Mouse (Mus musculus) forebrain, embryonic 16.5 days (tissue): ENCODE results near the gene Map7. TPM values are rescaled to one million over a fixed set of nuclear protein-coding genes. Genes with fewer than 3 reads are reported as not detected.

Source experiments
- ATAC-seq: fragments of 200-750 bp; cut with Nextera tagmentation; 2 replicates; pipeline ENCODE4 v1.8.0; 2017; ENCODE audit warnings: mild to moderate bottlenecking, moderate library complexity
- H3K27ac ChIP-seq: fragments of 300-500 bp; sonication (generic); 2 replicates; pipeline ENCODE4 v1.5.1; 2014; ENCODE audit warnings: low read length, control low read depth
- H3K27me3 ChIP-seq: fragments of 300-500 bp; sonication (generic); replicated peaks from 2 replicates; pipeline ENCODE4 v1.6.1; 2014; ENCODE audit warnings: low read length; ENCODE audit not compliant: control insufficient read depth, insufficient read depth
- H3K36me3 ChIP-seq: fragments of 300-500 bp; sonication (generic); 2 replicates; pipeline ENCODE4 v1.6.1; 2014; ENCODE audit not compliant: control insufficient read depth, insufficient read depth
- H3K4me1 ChIP-seq: fragments of 300-500 bp; sonication (generic); replicated peaks from 2 replicates; pipeline ENCODE4 v1.6.1; 2014; ENCODE audit warnings: low read length; ENCODE audit not compliant: control insufficient read depth, insufficient read depth
- H3K4me2 ChIP-seq: fragments of 300-500 bp; sonication (generic); 2 replicates; pipeline ENCODE4 v1.6.1; 2014; ENCODE audit warnings: mild to moderate bottlenecking, low read length, control low read depth
- H3K4me3 ChIP-seq: fragments of 300-500 bp; sonication (generic); replicated peaks from 2 replicates; pipeline ENCODE4 v1.5.1; 2014; ENCODE audit warnings: mild to moderate bottlenecking, low read length, control low read depth
- H3K9ac ChIP-seq: fragments of 300-500 bp; sonication (generic); replicated peaks from 2 replicates; pipeline ENCODE4 v1.6.1; 2014; ENCODE audit warnings: low read depth, low read length, control low read depth
- H3K9me3 ChIP-seq: fragments of 300-500 bp; sonication (generic); 2 replicates; pipeline ENCODE4 v1.6.1; 2016; ENCODE audit warnings: low read length; ENCODE audit not compliant: control insufficient read depth
- WGBS: fragments of 180-500 bp; shearing (Covaris S2); extraction: QIAGEN DNeasy Blood & Tissue Kit; methylation state at CpG from one replicate; pipeline ENCODE4 v1.1.7; 2014; 5-methylcytosine and 5-hydroxymethylcytosine counted together
- polyA plus RNA-seq: library from polyadenylated mRNA; unstranded; fragments of >200 nt; fragmentation: Nextera tagmentation; extraction: Ambion mirVana; gene quantifications from 2 replicates; pipeline ENCODE4 v1.2.1, GENCODE M21; 2015

Gene Map7
- polyA plus RNA-seq, 1 experiment from 2014 or later = 8.2 TPM

- Histone ChIP-seq H3K4me3 (peak overlapping the region; percentile 72), H3K4me1 (peaks cover 20% of the 10 kb centered on the region), H3K36me3 (no peaks in the 10 kb centered on the region), H3K9ac (peak overlapping the region; percentile 60), H3K27me3 (peaks cover 16% of the 10 kb centered on the region), H3K4me2 (peak overlapping the region; percentile 97), H3K9me3 (no peaks in the 10 kb centered on the region), H3K27ac (no peak overlapping the region)
- ATAC-seq = peak; percentile 57
- under 1% methylated on average over 69 of the region's 74 CpGs for WGBS
Observed at GRCm38 (mm10) chr10:20149121-20149834, 1.0 kb downstream of the Map7 start.

GRCm38 (mm10) chr10:20149835-20150355 lies 1.6 kb downstream of the Map7 start:
- H3K9me3 ChIP-seq = no peaks in the 10 kb centered on the region
- no peak for ATAC-seq
- WGBS = 2% methylated on average over 13 of the region's 13 CpGs
- H3K27me3 ChIP-seq = peaks cover 16% of the 10 kb centered on the region
- H3K4me1 ChIP-seq = peaks cover 20% of the 10 kb centered on the region
- peak overlapping the region; percentile 97 for H3K4me2 ChIP-seq
- H3K27ac ChIP-seq = no peak overlapping the region
- H3K9ac ChIP-seq = peak overlapping the region; percentile 60; the same call in 1 of the 2 replicates
- H3K4me3 ChIP-seq = peak overlapping the region; percentile 72
- H3K36me3 ChIP-seq = no peaks in the 10 kb centered on the region

GRCm38 (mm10) chr10:20152131-20152530 lies 3.9 kb downstream of the Map7 start:
- Histone ChIP-seq H3K27ac (no peak overlapping the region), H3K4me1 (peaks cover 20% of the 10 kb centered on the region), H3K36me3 (no peaks in the 10 kb centered on the region), H3K9me3 (no peaks in the 10 kb centered on the region), H3K4me2 (no peak overlapping the region), H3K4me3 (no peak overlapping the region), H3K9ac (no peak overlapping the region), H3K27me3 (peaks cover 13% of the 10 kb centered on the region)
- WGBS = 97% methylated on average over 1 of the region's 1 CpGs
- no peak for ATAC-seq

- ATAC-seq = no peak
- Histone ChIP-seq H3K9ac (no peak overlapping the region), H3K4me2 (no peak overlapping the region), H3K4me3 (no peak overlapping the region), H3K9me3 (no peaks in the 10 kb centered on the region), H3K36me3 (no peaks in the 10 kb centered on the region), H3K27me3 (peaks cover 6% of the 10 kb centered on the region; the same call in 1 of the 2 replicates), H3K27ac (no peak overlapping the region), H3K4me1 (peaks cover 15% of the 10 kb centered on the region)
- WGBS = 30% methylated on average over 2 of the region's 2 CpGs
Observed at GRCm38 (mm10) chr10:20153507-20153906, 5.2 kb downstream of the Map7 start.

- H3K27me3 ChIP-seq = no peaks in the 10 kb centered on the region
- no peaks in the 10 kb centered on the region for H3K4me1 ChIP-seq
- H3K36me3 ChIP-seq = no peaks in the 10 kb centered on the region
- no peaks in the 10 kb centered on the region for H3K9me3 ChIP-seq
- no peak overlapping the region for H3K4me3 ChIP-seq
- H3K9ac ChIP-seq = no peak overlapping the region
- ATAC-seq = no peak
- 84% methylated on average over 7 of the region's 7 CpGs for WGBS
- H3K27ac ChIP-seq = no peak overlapping the region
- H3K4me2 ChIP-seq = no peak overlapping the region
Observed at GRCm38 (mm10) chr10:20155401-20155800, 7.1 kb downstream of the Map7 start.

GRCm38 (mm10) chr10:20157021-20157726 lies 8.9 kb downstream of the Map7 start:
- H3K9me3 ChIP-seq = no peaks in the 10 kb centered on the region
- H3K27me3 ChIP-seq = no peaks in the 10 kb centered on the region
- no peak overlapping the region for H3K9ac ChIP-seq
- 83% methylated on average over 8 of the region's 8 CpGs for WGBS
- ATAC-seq = no peak
- H3K4me2 ChIP-seq = no peak overlapping the region
- no peaks in the 10 kb centered on the region for H3K36me3 ChIP-seq
- no peaks in the 10 kb centered on the region for H3K4me1 ChIP-seq
- H3K4me3 ChIP-seq = no peak overlapping the region
- no peak overlapping the region for H3K27ac ChIP-seq

GRCm38 (mm10) chr10:20158756-20159155 lies 10.5 kb downstream of the Map7 start:
- Histone ChIP-seq H3K27me3 (no peaks in the 10 kb centered on the region), H3K27ac (no peak overlapping the region), H3K4me3 (no peak overlapping the region), H3K9me3 (no peaks in the 10 kb centered on the region), H3K36me3 (no peaks in the 10 kb centered on the region), H3K4me2 (no peak overlapping the region), H3K9ac (no peak overlapping the region), H3K4me1 (no peaks in the 10 kb centered on the region)
- ATAC-seq = no peak
- 81% methylated on average over 4 of the region's 4 CpGs for WGBS

GRCm38 (mm10) chr10:20159308-20159707 lies 11.0 kb downstream of the Map7 start:
- Histone ChIP-seq H3K4me3 (no peak overlapping the region), H3K27me3 (no peaks in the 10 kb centered on the region), H3K36me3 (no peaks in the 10 kb centered on the region), H3K27ac (no peak overlapping the region), H3K4me2 (no peak overlapping the region), H3K9ac (no peak overlapping the region), H3K9me3 (no peaks in the 10 kb centered on the region), H3K4me1 (no peaks in the 10 kb centered on the region)
- WGBS = 87% methylated on average over 5 of the region's 5 CpGs
- ATAC-seq = no peak

GRCm38 (mm10) chr10:20160914-20161313 lies 12.6 kb downstream of the Map7 start:
- H3K9ac ChIP-seq = no peak overlapping the region
- no peaks in the 10 kb centered on the region for H3K36me3 ChIP-seq
- H3K4me2 ChIP-seq = no peak overlapping the region
- H3K9me3 ChIP-seq = no peaks in the 10 kb centered on the region
- H3K4me3 ChIP-seq = no peak overlapping the region
- H3K4me1 ChIP-seq = no peaks in the 10 kb centered on the region
- no peak for ATAC-seq
- 63% methylated on average over 8 of the region's 8 CpGs for WGBS
- no peaks in the 10 kb centered on the region for H3K27me3 ChIP-seq
- H3K27ac ChIP-seq = no peak overlapping the region
